Mouse (Mus musculus) forebrain, embryonic 10.5 days (tissue): ENCODE measurements around the gene Fzd2. TPM values are rescaled to one million over a fixed set of nuclear protein-coding genes. Genes with fewer than 3 reads are reported as not detected.
A peak's percentile ranks its signal among the peaks of the same experiment; 100 is the strongest.
"Not testable (repeated sequence)": the region's sequence is repeated elsewhere in the genome, so short reads cannot be mapped to it uniquely, and the experiment has no call there.

Experiments
- DNase-seq: peaks from one replicate; pipeline ENCODE4 v3.0.0-alpha.2; 2017; ENCODE audit warnings: low spot score; ENCODE audit errors: extremely low spot score
- H3K27ac ChIP-seq: fragments of 300-500 bp; sonication (generic); 2 replicates; pipeline ENCODE4 v1.5.1; 2016; ENCODE audit warnings: mild to moderate bottlenecking
- H3K27me3 ChIP-seq: fragments of 300-500 bp; sonication (generic); 2 replicates; pipeline ENCODE4 v1.6.1; 2016; ENCODE audit warnings: mild to moderate bottlenecking; ENCODE audit not compliant: poor library complexity, severe bottlenecking
- H3K36me3 ChIP-seq: fragments of 300-500 bp; sonication (generic); replicated peaks from 2 replicates; pipeline ENCODE4 v1.6.1; 2016; ENCODE audit warnings: mild to moderate bottlenecking, moderate library complexity
- H3K4me1 ChIP-seq: fragments of 300-500 bp; sonication (generic); 2 replicates; pipeline ENCODE4 v1.6.1; 2016
- H3K4me3 ChIP-seq: fragments of 300-500 bp; sonication (generic); 2 replicates; pipeline ENCODE4 v1.5.1; 2016; ENCODE audit warnings: mild to moderate bottlenecking, moderate library complexity
- H3K9me3 ChIP-seq: fragments of 300-500 bp; sonication (generic); 2 replicates; pipeline ENCODE4 v1.6.1; 2016; ENCODE audit warnings: mild to moderate bottlenecking, moderate library complexity
- WGBS: fragments of 180-500 bp; shearing (Covaris S2); methylation state at CpG from one replicate; pipeline ENCODE4 v1.1.7; 2016; 5-methylcytosine and 5-hydroxymethylcytosine counted together
- polyA plus RNA-seq: library from polyadenylated mRNA; unstranded; fragments of >200 nt; fragmentation: Nextera tagmentation; extraction: Ambion mirVana; gene quantifications from 2 replicates; pipeline ENCODE4 v1.2.1, GENCODE M21; 2016

The Fzd2 gene
- polyA plus RNA-seq, 1 experiment from 2014 or later, result 39.2 TPM

GRCm38 (mm10) chr11:102586445-102587130 is 17.6 kb upstream of the Fzd2 start:
- Histone ChIP-seq H3K9me3 (peaks cover 9% of the 10 kb centered on the region; the same call in 1 of the 2 replicates), H3K4me3 (no peak overlapping the region), H3K36me3 (no peaks in the 10 kb centered on the region), H3K27me3 (peaks cover 13% of the 10 kb centered on the region), H3K27ac (no peak overlapping the region), H3K4me1 (peaks cover 29% of the 10 kb centered on the region)
- no peak for DNase-seq
- WGBS, result 88% methylated on average over 4 of the region's 4 CpGs

DNA sequence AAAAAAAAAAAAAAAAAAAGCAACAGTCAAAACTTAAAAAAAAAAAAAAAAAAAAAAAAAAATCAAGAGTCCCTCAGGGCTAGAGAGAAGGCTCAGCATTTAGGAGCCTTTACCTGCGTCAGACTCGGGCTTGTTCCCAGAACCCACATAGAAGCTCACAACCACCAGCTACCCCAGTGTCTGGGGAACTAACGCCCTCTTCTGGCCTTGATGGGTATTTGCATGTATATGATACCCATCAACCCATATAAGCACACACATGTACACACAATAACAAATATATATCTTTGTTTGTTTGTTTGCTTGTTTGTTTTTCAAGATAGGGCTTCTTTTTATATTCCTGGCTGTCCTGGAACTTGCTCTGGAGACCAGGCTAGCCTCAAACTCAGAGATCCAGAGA is 16.6 kb upstream of the Fzd2 start:
- H3K27ac ChIP-seq, result no peak overlapping the region
- peaks cover 3% of the 10 kb centered on the region for H3K27me3 ChIP-seq
- H3K36me3 ChIP-seq, result no peaks in the 10 kb centered on the region
- H3K4me1 ChIP-seq, result peaks cover 20% of the 10 kb centered on the region
- DNase-seq, result no peak
- peaks cover 9% of the 10 kb centered on the region; the same call in 1 of the 2 replicates for H3K9me3 ChIP-seq
- no peak overlapping the region for H3K4me3 ChIP-seq
- WGBS, result 64% methylated on average over 3 of the region's 3 CpGs

DNA sequence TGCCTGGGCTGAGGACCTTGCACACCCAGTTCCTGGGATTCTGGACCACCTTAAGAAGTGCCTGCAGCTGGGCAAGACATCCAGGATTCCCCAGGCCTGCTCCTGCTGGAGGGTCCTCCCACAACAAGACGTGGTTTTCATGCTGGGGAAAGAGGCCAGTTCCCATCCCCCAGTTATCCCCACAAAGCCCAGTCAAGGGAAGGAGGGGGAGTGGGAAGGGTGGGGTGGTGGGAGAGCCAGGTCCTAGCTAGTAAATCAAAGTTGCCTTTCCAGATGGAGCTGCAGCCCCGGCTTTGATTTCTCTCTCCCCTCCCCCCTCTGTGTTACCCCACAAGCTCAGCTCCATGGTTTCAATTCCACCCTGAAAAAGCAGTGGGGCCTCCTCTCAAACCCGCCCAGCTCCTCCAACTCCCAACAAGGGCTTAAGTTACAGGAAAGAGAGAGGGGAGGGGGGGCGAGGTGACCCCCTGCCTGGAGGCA is 8.8 kb upstream of the Fzd2 start:
- Histone ChIP-seq H3K9me3 (no peaks in the 10 kb centered on the region), H3K27ac (peak overlapping the region; percentile 90), H3K4me3 (peak overlapping the region; percentile 37), H3K4me1 (peaks cover 27% of the 10 kb centered on the region), H3K27me3 (0 out of 2 replicates have a peak, but pooled peaks cover 6% of the 10 kb centered on the region), H3K36me3 (no peaks in the 10 kb centered on the region)
- DNase-seq, result peak; percentile 67
- WGBS, result 2% methylated on average over 4 of the region's 4 CpGs

GRCm38 (mm10) chr11:102599912-102600311 is 4.3 kb upstream of the Fzd2 start:
- no peak overlapping the region for H3K4me3 ChIP-seq
- peaks cover 49% of the 10 kb centered on the region for H3K4me1 ChIP-seq
- 93% methylated on average over 3 of the region's 3 CpGs for WGBS
- no peak for DNase-seq
- no peaks in the 10 kb centered on the region for H3K9me3 ChIP-seq
- H3K27ac ChIP-seq, result no peak overlapping the region
- H3K27me3 ChIP-seq, result peaks cover 14% of the 10 kb centered on the region; the same call in 1 of the 2 replicates
- no peaks in the 10 kb centered on the region for H3K36me3 ChIP-seq

DNA sequence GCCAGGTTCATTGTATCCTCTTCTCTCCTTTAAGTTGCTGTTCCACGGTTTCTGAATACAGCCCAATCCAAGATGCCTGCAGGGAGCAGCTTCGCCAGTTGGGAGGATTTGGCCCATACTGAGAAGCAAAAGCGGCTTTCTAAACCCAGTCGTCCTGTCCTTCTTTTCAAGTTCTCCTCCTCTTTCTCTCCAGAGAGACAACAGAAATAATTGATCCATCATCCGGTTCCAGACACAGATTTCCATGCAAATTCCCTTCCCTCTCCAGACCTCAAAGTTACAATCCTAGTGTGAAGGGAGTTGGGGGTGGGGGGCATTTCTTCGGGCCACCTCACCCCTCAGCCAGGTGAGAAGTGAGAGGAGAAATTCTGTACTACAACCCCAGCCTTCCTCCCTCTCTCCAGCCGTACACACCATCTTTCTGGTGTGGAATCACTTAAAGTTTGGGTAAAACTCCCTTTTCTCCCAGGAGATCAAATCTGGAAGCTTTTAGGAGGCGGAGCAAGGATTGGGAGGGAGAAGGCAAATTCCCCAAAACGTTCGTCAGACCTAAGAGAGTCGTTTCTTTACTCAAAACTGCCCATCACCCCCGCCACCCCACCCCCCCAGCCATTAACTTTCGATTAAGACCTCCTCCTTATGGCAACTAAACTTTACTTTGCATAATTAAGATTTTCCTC is 1.2 kb upstream of the Fzd2 start:
- Histone ChIP-seq H3K4me3 (peak overlapping the region; percentile 79), H3K36me3 (peaks cover 10% of the 10 kb centered on the region), H3K27ac (peak overlapping the region; percentile 99), H3K4me1 (peaks cover 46% of the 10 kb centered on the region), H3K9me3 (no peaks in the 10 kb centered on the region), H3K27me3 (peaks cover 22% of the 10 kb centered on the region; the same call in 1 of the 2 replicates)
- peak; percentile 88 for DNase-seq
- under 1% methylated on average over 13 of the region's 13 CpGs for WGBS

GRCm38 (mm10) chr11:102603496-102603850 is 723 bp upstream of the Fzd2 start:
- Histone ChIP-seq H3K9me3 (no peaks in the 10 kb centered on the region), H3K4me1 (peaks cover 52% of the 10 kb centered on the region), H3K36me3 (peaks cover 15% of the 10 kb centered on the region), H3K27ac (peak overlapping the region; percentile 99), H3K4me3 (peak overlapping the region; percentile 79), H3K27me3 (peaks cover 22% of the 10 kb centered on the region; the same call in 1 of the 2 replicates)
- WGBS, result under 1% methylated on average over 10 of the region's 10 CpGs
- no peak for DNase-seq

DNA sequence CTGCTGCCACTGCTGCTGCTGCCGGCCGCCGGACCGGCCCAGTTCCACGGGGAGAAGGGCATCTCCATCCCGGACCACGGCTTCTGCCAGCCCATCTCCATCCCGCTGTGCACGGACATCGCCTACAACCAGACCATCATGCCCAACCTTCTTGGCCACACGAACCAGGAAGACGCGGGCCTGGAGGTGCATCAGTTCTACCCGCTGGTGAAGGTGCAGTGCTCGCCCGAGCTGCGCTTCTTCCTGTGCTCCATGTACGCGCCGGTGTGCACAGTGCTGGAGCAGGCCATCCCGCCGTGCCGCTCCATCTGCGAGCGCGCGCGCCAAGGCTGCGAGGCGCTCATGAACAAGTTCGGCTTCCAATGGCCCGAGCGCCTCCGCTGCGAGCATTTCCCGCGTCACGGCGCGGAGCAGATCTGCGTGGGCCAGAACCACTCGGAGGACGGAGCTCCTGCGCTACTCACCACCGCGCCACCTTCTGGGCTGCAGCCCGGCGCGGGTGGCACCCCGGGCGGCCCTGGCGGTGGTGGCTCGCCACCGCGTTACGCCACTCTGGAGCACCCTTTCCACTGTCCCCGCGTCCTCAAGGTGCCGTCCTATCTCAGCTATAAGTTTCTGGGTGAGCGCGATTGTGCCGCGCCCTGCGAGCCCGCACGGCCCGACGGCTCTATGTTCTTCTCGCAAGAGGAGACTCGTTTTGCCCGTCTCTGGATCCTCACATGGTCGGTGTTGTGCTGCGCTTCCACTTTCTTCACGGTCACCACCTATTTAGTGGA is 769 bp downstream of the Fzd2 start:
- WGBS, result under 1% methylated on average over 74 of the region's 74 CpGs
- DNase-seq, result peak; percentile 65

DNA sequence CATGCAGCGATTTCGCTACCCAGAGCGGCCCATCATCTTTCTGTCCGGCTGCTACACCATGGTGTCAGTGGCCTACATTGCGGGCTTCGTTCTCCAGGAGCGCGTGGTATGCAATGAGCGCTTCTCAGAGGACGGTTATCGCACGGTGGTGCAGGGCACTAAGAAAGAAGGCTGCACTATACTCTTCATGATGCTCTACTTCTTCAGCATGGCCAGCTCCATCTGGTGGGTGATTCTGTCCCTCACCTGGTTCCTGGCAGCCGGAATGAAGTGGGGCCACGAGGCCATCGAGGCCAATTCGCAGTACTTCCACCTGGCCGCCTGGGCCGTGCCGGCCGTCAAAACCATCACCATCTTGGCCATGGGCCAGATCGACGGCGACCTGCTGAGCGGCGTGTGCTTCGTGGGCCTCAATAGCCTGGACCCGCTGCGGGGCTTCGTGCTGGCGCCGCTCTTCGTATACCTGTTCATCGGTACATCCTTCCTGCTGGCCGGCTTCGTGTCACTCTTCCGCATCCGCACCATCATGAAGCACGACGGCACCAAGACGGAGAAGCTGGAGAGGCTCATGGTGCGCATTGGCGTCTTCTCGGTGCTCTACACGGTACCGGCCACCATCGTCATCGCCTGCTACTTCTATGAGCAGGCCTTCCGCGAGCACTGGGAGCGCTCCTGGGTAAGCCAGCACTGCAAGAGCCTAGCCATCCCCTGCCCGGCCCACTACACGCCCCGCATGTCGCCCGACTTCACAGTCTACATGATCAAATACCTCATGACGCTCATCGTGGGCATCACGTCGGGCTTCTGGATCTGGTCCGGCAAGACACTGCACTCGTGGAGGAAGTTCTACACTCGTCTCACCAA is 1.6 kb downstream of the Fzd2 start:
- H3K4me3 ChIP-seq, result peak overlapping the region; percentile 79
- peaks cover 27% of the 10 kb centered on the region; the same call in 1 of the 2 replicates for H3K27me3 ChIP-seq
- no peaks in the 10 kb centered on the region for H3K9me3 ChIP-seq
- DNase-seq, result peak; percentile 65
- H3K36me3 ChIP-seq, result peaks cover 23% of the 10 kb centered on the region
- peak overlapping the region; percentile 99 for H3K27ac ChIP-seq
- under 1% methylated on average over 62 of the region's 62 CpGs for WGBS
- H3K4me1 ChIP-seq, result peaks cover 75% of the 10 kb centered on the region

More for the DNA sequence above, 769 bp downstream of the Fzd2 start:
- Histone ChIP-seq H3K27me3 (peaks cover 25% of the 10 kb centered on the region; the same call in 1 of the 2 replicates), H3K9me3 (no peaks in the 10 kb centered on the region), H3K4me1 (peaks cover 67% of the 10 kb centered on the region), H3K27ac (peak overlapping the region; percentile 99), H3K4me3 (peak overlapping the region; percentile 79), H3K36me3 (peaks cover 23% of the 10 kb centered on the region)

- no peaks in the 10 kb centered on the region for H3K9me3 ChIP-seq
- H3K4me3 ChIP-seq, result peak overlapping the region; percentile 79
- no peak for DNase-seq
- H3K4me1 ChIP-seq, result peaks cover 76% of the 10 kb centered on the region
- H3K27ac ChIP-seq, result peak overlapping the region; percentile 99
- 0% methylated on average over 12 of the region's 12 CpGs for WGBS
- peaks cover 23% of the 10 kb centered on the region for H3K36me3 ChIP-seq
- peaks cover 32% of the 10 kb centered on the region for H3K27me3 ChIP-seq
Measured at GRCm38 (mm10) chr11:102606751-102607171, 2.6 kb downstream of the Fzd2 start.

DNA sequence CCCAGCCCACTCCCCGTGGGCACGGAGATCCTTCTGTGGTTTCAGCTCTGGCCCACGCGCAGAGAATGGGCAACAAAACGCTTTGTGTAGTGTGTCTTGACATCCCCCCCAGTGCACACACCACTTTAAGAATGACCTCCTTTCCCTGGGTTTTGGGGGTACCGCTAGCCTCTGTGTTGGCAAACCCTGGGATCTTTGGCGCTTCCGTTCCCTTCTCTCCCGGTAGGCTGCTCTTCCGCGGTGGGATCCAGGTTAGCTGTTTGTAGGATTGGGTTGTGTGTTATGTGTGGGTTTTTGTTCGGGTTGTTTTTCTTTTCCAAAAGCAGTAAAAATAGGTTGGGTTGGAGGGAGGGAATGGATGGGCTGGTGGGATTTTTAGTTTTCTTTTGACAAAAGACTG is 3.0 kb downstream of the Fzd2 start:
- Histone ChIP-seq H3K27ac (peak overlapping the region; percentile 99), H3K27me3 (peaks cover 36% of the 10 kb centered on the region), H3K4me1 (peaks cover 76% of the 10 kb centered on the region), H3K4me3 (peak overlapping the region; percentile 79), H3K36me3 (peaks cover 23% of the 10 kb centered on the region)
- not testable (repeated sequence) for H3K9me3 ChIP-seq, DNase-seq
- WGBS, result 1% methylated on average over 12 of the region's 12 CpGs

DNA sequence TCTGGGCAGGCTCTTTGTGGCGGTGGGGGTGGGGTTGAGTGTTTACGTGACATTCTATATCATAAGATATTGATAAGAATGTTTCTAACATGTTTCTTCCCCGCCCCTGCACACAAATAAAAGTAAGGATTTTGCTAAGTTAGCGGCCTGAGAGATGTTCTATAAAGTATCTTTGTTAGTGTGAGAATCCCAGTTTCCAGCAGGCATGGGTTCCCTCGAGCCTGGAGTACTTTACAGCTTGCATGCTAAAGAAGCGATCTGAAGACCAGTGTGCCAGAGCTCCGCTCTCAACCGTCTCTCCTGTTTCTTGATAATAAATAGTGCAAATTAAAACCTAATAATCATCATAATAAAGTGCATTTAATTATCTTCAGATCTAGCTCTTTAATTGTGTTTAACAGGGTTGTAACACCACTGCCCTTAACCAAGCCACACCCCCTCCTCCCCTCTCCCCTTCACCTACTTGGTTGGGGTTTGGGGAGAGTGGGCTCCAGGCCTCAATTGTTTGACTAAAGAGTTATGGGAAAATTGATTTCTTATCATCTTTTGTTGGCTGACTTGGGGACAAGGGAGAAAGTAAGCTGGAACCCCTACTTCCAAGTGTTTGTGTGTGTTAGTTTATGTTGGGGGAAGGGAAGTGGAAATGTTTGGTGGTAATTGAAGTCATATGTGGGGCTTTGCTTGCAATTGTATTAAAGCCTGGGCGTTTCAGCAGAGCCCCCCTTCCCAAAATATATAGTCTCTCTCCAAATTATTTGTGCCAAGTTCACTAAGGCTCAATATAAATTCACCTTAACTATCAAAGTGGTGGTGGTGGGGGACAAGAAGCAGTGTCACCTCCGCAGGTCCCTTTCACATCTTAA is 3.7 kb downstream of the Fzd2 start:
- Histone ChIP-seq H3K4me3 (peak overlapping the region; percentile 79), H3K4me1 (peaks cover 75% of the 10 kb centered on the region), H3K27me3 (peaks cover 40% of the 10 kb centered on the region), H3K9me3 (no peaks in the 10 kb centered on the region), H3K36me3 (peaks cover 23% of the 10 kb centered on the region), H3K27ac (peak overlapping the region; percentile 99)
- WGBS, result 5% methylated on average over 10 of the region's 10 CpGs
- DNase-seq, result no peak
